Mouse (Mus musculus): ENCODE results near the gene Adamts6.

The Adamts6 gene

DNA sequence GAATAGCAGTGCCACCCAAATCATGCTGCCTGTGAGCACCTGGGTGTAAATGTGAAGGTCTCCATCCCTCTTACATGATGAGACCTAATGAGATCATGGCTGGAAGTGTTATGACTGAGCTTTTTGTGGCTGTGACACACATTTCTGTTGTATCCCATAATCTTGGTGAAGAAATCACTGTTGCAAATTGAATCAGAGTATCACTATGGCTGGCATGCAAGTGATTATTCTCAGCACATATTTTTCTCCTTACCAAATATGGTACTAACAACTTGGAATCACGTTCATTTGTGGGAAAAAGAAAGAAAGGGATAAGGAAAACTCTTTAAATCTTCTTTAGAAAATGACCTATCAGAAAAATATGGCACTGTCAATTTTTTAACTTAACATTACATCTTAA is 180.4 kb downstream of the Adamts6 start:
- DNase-seq = no peak

DNA sequence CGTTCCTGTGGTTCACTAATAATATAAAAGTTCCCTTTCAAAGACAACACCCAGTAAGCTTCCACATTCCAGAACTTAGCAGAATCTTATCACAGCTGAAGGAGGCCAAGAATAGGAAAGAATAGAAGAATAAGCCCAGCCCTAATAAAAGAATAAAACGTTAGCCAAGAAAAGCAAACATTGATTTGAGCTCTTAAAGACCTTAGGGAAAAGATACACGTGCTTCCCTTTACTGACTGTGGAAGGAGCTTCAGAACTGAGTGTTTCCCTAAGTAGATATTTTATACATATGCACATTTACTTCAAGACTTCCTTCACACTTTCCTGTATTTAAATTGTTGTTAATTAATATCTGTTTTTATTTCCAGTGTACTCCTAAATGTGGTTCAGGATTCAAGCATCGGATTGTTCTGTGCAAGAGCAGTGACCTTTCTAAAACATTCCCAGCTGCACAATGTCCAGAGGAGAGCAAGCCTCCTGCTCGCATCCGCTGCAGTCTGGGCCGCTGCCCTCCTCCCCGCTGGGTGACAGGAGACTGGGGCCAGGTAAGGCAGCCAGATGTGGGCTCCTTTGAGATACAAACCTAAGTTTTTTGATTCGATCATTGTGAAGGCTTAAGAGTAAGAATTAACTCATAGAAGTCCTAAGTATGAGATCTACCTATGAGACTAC is 188.8 kb downstream of the Adamts6 start:
- DNase-seq = no peak

DNA sequence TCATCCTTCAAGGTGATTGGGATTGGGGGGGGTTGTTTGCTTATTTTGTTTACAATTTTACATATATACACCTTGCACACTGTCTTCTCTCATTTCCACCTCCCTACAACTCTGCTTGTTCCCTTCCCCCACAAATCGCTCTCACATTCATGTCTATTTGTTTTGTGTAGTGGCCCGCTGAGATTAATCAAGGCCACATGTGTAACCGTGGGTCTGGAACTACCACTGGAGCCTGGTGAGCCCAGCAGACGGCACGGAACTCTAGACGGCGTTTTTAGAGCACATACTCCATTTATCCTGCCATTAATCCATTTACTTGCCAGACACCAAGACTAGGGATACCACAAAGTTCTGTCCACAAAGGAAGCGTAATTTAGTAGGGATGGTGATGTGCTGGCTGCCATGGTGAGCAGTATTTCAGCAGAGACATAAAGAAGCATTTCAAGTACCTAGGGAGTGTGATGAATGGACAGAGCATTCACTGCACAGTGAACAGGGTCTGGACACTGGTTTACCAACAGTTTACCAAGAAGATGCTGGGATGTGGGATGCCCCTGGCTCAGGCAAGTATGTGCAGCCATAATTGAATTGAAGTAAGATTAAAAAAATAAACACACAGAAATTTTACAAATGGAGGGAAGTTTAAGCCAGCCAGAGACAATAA is 194.9 kb downstream of the Adamts6 start:
- DNase-seq = no peak

DNA sequence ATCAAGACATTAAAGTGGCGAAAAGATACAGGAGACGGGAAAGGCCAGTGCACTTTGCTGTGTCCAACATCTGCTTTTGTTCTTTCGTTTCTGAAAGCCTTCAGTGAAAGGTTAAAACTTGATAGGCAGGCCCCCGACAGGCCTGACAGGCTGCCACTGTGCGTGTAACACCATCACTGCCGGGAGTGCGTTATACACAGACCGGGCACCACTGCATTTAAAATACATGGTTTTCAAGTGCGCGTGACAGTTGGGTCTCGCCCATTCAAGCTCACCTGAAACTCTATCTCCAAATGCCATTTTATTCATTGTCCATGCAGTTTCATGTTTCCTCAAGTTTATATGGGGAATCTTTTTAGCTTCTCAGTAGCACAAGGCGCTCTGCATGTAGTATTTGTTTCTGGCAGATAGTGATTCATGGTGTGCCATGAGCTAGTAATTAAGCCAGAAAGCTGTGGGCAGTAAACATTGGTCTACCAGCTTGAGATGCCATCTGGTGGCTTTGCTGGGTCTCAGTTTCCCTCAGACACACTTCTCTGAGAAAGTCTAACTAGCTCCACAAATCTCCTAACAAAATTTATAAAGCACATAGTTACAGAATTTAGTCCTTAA is 195.6 kb downstream of the Adamts6 start:
- DNase-seq = no peak

DNA sequence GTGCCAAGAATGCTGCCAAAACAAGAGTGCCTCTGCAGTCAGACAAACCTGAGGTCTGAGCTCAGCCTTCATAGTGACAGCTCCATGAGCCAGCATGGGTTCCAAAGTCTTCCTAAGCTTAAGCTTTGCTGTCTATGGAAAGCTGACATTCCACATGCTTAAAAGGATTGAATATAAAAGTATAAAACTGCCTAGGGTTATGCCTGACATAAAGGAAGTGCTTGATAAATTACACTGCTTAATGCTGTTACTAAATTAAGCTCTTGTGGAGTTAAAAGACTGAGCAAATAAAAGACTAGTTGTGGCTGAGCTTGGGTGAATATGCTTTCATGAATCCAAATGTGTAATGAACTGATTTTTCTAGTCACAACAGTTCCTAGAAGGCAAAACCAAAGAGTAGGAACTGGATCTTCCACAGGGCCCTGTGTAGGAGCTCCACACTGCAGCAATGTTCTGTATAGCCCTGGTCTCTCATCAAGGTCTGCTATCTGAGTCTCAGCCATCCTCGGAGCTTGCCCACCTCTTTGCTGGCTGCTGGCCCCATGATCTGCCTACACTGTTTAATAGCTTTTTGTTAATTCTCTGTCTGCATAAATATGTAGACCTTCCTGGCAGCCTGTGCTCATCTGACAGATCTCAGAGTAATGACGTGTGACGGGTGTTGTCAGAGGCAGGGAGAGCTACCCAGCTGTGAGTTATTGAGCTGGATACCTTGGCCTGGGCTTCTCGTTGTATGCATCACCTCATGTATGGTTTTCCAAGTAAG is 203.6 kb downstream of the Adamts6 start:
- DNase-seq = no peak

DNA sequence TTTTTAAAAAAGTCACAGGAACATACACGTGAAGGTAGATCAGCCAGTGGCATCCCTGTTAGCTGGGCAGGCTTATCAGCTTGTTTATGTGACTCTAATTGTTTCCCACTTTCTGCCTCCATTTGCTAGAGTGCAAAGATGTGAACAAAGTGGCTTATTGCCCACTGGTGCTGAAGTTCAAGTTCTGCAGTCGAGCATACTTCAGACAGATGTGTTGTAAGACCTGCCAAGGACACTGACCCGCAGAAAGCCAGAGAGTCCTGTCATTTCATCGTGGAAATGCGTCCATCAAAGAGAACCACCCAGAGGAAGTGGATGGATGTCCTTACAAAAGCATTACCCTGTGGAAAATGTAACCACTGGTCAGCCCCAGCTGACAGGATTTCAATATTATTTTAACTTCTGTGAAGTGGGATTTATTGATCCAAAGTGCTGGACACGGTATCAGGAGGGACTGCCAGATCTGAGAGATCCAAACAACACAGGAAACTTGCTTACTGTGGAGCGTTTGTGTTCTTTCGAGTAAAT is 205.9 kb downstream of the Adamts6 start:
- DNase-seq = peak; percentile 19 to 43

DNA sequence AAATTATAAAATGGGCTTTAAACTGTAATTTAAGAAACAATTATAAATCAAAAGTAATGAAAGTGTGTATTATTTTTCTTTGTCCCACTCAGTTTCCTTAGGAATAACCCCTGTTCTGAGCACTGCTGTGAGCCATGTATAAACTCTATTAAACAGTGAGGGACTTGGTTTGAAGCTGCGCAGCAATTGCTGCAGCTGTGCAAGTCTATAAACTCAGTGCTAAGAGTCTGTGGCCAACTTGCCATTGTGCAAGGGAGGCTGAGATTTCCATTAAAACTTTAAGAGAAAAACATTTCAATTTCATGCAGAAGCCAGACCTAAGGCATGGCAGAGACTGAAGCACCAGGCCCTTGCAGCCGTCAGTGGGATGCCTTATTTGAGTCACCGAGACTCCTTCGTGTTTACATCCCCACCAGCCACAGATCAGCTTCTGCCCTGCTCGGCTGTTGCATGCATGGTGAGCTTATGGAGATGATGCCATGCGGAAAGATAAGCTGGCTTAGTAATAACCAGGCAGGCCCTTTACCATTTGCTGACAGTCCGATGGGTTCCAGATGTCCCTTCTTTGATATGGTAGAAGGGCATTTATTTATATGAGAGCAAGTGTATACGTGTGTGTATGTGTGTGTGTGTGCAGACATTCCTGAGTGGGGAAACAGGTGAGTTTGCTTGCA is 206.7 kb downstream of the Adamts6 start:
- DNase-seq = no peak

DNA sequence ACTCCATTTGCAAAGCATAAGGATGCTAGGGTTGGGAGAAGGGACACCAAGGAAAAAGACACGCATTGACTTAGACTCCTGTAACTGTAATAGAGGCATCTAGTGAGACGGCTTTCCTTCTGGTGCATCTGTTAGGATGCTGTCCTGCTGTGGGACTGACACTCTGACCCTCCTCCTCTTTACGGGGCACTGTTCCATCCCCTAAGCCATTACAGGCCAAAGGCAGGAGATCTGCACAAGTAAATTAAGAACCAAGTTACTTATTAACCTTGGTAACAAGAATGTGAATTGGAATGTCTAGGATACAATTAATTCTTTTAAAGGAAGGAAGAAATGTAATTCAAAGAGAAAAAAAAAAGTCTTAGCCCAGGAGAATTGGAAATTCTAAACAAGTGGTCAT is 210.0 kb downstream of the Adamts6 start:
- peak; percentile 15 to 46 for DNase-seq

DNA sequence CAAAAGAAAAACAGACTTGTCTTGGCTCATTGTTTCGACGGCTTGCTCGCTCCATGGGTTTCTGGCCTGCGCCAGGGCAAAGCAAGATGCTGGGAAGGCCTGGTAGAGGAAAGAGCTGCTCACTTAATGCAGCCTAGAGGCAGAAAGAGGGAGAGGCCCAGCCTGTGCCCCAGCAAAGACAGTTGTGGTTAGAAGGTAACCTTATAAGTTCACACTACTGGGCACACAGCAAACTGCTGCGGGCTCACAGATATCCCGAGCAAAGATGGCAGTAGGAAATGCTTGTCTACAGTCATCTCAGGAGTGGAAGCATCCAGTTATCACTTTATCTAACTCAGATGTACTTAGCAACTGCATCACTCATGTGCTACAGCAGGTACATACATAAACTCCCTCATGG is 211.0 kb downstream of the Adamts6 start:
- no peak for DNase-seq

DNA sequence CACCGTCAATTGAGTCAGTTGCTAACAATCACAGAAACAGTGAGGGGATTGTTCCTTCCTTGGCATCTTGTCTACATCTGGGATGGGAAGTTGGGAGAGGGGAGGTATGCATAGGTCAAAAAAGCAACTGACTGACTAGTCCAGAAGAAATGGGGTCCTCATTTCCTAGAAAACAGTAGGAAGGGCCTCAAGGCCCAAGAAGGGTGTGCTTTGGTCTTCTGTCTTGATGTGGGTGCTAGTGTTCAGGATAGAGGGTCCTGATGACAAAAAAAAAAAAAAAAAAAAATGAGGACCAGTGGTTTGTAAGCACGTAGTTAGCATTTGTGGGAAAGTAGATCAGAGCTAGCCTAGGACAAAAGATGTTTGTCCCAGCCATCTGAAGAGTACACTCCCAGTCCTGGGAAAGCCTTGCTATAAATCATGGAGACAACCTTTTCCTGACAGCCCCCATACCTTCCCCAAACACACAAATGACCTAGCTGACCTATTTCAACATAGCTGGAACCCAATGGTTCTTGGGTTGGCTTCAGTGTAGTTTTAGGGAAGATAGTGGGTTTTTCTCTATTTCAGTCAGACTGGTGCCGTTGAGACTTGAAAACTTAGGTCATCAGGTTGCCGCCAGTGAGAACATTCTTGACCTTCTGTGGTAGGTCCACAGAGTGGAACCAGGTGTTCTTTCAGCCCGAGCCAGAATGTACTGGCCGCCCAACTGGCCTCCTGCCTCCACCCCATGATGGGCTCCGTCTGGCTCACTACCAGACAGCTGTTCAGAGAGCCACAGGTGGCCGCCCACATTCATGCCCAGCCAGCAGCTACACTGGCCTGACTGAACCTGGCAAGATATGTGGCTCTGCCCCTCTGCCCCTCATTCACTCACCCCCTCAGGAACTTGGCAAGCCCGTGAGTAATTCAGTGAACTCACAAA is 211.7 kb downstream of the Adamts6 start:
- peak; percentile 75 to 83 for DNase-seq

DNA sequence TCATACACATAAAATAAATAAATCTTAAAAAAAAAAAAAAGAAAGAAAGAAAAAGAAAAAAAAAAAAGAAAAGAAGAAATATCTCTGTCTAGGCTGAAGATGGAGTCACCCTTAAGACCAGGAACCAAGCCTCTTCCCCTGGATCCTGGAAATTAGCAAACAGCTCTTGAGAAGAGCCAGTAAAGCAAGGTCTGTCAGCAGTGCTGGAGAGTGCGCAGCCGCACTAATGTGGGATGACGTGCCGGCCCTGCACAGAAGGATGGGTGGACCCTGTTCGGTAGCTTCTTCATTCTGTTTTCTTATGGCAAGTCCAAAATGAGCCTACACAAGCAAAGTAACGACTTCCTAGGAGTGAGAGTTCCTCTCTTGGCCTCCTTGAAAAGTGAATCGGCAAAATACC is 214.8 kb downstream of the Adamts6 start:
- DNase-seq = no peak

DNA sequence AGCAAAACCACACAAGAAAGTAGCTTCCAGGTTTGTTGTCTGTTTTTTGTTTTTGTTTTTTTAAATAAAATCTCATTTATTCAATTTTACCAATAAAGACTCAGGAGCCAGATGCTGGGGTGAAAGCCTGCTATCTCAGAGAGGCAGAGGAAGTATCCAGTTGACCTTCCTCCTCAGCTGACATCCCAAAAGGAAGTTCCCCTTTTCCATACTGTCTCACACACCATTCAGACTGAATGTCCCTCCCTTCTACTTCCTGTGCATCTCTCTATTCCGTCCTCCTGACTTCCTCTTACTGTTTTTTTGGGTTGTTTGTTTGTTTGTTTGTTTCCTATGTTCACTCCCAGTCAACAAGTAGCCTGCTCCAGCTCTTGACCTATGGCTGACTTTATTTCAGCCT is 216.4 kb downstream of the Adamts6 start:
- DNase-seq = no peak

DNA sequence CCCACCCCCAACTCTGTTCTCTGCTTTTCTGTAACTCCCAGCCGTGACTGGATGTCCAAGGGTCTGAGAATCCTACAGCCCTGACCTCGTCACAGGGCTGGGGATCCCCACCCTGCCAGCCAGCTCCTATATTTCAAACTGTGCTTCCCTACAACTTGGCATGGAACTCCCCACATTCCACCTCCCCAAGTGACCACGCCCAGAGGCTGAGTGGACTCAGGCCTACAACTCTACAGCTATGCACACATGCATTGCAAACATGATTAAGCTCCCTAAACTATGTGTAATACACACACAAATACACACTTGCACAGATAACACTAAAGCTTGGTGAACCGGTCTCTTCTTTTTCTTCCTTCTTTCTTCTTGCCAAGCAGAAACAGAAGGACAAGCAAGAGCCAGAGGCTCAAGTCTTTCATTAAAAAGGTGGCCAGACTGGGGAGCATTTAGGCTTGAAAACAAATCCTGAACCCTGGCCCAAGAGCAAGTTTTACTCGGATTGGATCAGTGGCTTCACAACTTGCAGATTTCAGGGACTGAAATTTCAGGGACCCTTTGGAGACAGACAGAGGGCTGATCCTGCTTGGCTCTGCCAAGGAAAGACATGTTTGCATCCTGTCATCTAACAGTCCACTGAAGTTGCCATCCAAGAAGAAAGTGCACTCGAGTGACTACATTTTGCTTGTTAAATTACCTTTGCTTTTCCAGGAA is 218.7 kb downstream of the Adamts6 start:
- DNase-seq = no peak

DNA sequence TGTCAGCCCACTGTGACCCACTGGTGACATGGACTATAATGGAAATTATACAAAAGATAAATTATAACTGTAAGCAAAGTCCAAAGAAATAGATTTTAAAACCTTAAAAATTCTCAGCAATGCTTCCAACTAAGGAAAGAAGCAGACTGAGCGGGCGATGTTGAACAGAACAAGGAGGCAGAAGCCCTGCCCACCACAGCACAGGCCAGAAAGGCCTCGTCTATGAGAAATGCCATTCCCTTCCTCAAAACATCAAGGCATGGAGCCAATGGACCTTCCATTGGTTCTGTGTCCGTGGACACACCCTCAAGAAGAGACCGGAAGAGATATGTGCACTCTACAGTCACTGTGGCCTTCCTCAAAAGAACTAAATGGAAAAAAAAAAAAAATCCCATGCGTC is 220.0 kb downstream of the Adamts6 start:
- no peak for DNase-seq

DNA sequence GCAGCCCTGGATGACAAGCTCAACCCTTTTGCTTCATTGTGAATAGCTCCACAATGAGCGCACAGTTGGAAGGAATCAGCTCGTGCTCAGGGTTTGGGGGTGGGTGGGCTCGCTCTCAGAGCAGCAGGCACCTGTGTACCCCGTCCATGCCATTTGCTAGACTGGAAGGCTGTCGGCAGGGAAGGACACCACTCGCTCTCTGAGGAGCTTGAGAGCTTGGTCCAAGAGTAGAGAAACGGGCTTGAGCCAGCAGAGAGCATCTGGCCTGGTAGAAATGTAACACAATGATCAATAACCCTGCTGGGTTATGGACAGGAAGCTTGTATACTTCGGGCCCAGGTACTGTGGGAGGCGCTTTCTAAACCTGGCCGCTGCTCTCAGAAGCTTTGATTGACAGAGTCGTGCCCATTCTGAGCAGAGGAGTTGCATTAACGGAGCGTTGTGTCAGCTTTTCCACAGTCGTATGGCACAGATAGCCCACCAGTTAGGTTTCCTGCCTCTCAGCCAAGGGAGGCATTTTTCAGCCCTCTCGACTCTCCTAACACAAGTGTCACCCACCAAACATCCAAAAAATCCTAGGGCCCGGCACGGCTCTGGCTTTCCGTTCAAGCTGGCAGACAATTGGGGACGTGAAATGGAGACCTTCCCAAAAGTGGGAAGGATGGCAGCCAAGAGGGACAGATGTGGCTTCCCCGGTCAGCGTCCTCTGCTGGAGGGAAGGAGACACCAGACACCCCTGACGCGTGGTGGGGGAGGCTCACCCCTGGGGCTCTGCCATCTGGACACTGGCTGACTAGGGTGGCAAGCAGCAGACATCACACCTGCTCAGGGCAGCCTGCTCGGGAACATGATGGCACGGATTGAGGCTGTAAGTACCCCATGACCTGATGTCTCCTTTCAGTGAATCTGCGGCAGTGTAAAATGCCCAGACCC is 222.2 kb downstream of the Adamts6 start:
- DNase-seq = no peak

DNA sequence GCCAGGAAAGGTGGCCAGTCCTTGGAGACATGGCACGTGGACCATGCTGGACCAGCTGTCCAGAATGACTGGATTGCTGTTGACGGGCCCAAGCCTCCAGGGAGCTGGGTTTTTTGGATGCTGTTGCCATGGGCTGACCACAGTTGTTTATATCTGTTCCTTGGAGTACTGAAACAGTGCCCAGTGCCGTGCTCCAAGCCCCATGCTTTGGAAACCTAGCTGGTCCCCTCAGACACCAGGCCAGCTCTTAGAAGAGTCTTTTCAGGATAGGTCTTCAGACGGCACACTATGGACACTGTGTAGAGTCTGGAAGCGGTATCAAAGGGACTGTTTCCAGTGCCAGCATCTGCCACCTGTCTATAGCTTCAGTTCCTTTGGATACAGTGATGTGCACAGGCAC is 223.1 kb downstream of the Adamts6 start:
- DNase-seq = no peak

DNA sequence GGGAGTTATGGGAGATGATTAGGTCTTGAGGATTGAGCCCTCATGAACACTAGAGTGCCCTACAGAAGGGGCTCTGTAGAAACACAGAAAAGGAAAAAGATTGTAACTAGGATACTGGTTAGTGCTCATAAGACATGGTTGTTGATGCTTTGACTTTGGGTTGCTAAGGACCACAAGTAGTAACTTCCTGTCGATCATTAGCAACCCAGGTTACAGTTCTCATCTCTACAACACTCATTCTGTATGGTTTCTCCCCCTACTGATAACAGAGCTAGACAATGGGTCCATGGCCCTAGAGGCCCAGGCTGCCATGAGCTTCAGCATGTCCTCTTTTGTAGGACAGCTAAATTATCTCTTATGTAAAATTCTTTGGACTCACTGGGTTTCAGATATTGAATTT is 227.4 kb downstream of the Adamts6 start:
- no peak for DNase-seq

DNA sequence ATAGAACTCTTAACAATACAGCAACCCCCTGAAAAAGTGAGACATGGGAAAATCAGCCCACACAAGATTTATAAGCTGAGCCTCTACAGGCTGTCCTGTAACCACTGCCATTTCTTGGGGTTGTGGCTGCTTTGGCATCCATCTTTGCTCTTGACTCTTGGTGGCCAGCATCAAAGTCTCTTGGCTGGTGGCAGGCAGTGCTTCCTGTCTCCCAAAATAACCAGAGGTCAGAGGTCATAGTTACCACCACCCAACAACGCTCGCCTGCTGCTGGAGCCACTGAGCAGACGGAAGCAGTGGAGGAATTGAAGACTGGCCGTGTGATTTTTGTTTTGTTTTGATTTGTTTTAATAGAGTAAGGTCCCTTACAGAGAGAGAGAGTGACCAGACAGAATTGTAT is 228.5 kb downstream of the Adamts6 start:
- DNase-seq = no peak

DNA sequence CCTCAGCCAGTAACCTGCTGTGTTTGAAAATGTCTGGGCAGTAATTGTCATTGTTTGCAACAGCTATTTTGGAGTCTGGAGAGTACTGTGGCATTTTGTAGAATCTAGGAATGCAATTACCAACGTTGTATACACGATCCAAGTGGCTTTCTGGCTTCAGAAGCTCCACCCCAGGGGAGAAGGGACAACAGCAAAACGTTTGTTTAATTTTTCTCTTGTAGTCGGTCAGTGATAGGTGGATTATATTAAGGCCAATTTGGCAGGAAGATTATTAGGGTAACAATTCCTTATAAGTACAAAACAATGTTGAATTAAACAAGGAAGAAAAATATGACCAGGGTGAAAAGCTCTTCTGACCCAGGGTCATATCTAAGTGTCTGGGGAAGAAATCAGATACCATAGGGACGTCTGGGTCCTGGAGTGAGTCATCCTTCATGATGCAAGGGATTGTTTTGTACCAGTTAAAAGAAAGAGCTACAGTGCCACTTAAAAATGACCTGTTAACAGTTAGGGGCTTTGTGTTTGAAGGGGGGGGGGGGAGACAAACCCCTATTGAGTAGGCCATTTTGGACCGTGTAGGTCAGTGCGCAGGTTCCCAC is 229.2 kb downstream of the Adamts6 start:
- DNase-seq = no peak
